Mouse (Mus musculus) granulocyte monocyte progenitor cell, adult 5-6 weeks (primary cell): ENCODE measurements at regions not wholly inside any gene's neighbourhood (a gene's known extent, or its start where the extent isn't known, plus 50 kb on each side); places are given as distances from the start of the nearest gene placed in this dataset.
A peak's percentile ranks its signal among the peaks of the same experiment; 100 is the strongest.

ENCODE experiments used
- ATAC-seq: replicated peaks from 2 replicates; pipeline ENCODE4 v1.8.0; 2016; ENCODE audit warnings: mild to moderate bottlenecking, moderate TSS enrichment, inconsistent platforms; ENCODE audit not compliant: poor library complexity, severe bottlenecking

GRCm38 (mm10) chrX:137424259-137424658 is 146.1 kb upstream of the Il1rapl2 start:
- peak; percentile 62 for ATAC-seq
